Mouse (Mus musculus) lung, postnatal 0 days (tissue): ENCODE measurements at regions not wholly inside any gene's neighbourhood (a gene's known extent, or its start where the extent isn't known, plus 50 kb on each side); places are given as distances from the start of the nearest gene placed in this dataset.
A peak's percentile ranks its signal among the peaks of the same experiment; 100 is the strongest.

Experiments used
- ATAC-seq: fragments of 200-750 bp; cut with Nextera tagmentation; 2 replicates; pipeline ENCODE4 v1.8.0; 2017; ENCODE audit warnings: moderate library complexity
- DNase-seq: peaks from one replicate; pipeline ENCODE4 v3.0.0-alpha.2; 2016; ENCODE audit warnings: low spot score
- H3K27ac ChIP-seq: fragments of 300-500 bp; sonication (generic); 2 replicates; pipeline ENCODE4 v1.5.1; 2014; ENCODE audit warnings: antibody characterized with exemption, mild to moderate bottlenecking, low read length, mixed read lengths
- H3K27me3 ChIP-seq: fragments of 300-500 bp; sonication (generic); replicated peaks from 2 replicates; pipeline ENCODE4 v1.6.1; 2014; ENCODE audit warnings: low read length, mixed read lengths; ENCODE audit not compliant: insufficient read depth
- H3K36me3 ChIP-seq: fragments of 300-500 bp; sonication (generic); 2 replicates; pipeline ENCODE4 v1.6.1; 2014; ENCODE audit warnings: low read length, mixed read lengths; ENCODE audit not compliant: insufficient read depth
- H3K4me1 ChIP-seq: fragments of 300-500 bp; sonication (generic); 2 replicates; pipeline ENCODE4 v1.6.1; 2014; ENCODE audit warnings: antibody characterized with exemption, low read depth, low read length, mixed read lengths; ENCODE audit not compliant: insufficient read depth
- H3K4me2 ChIP-seq: fragments of 300-500 bp; sonication (generic); replicated peaks from 2 replicates; pipeline ENCODE4 v1.6.1; 2014; ENCODE audit warnings: low read depth, mild to moderate bottlenecking, low read length, moderate library complexity, mixed read lengths
- H3K4me3 ChIP-seq: fragments of 300-500 bp; sonication (generic); 2 replicates; pipeline ENCODE4 v1.5.1; 2014; ENCODE audit warnings: low read depth, low read length
- H3K9ac ChIP-seq: fragments of 300-500 bp; sonication (generic); replicated peaks from 2 replicates; pipeline ENCODE4 v1.6.1; 2014; ENCODE audit warnings: low read depth, mild to moderate bottlenecking
- H3K9me3 ChIP-seq: fragments of 300-500 bp; sonication (generic); 2 replicates; pipeline ENCODE4 v1.6.1; 2016; ENCODE audit warnings: low read length, mixed read lengths
- CTCF ChIP-seq: IDR thresholded peaks from 2 replicates; pipeline ENCODE4 v1.5.1; 2016; ENCODE audit warnings: antibody characterized with exemption, mild to moderate bottlenecking
- EP300 ChIP-seq: IDR thresholded peaks from 2 replicates; pipeline ENCODE4 v1.6.1; 2016; ENCODE audit warnings: antibody characterized with exemption, mild to moderate bottlenecking, control low read depth
- WGBS: fragments of 180-500 bp; shearing (Covaris S2); extraction: QIAGEN DNeasy Blood & Tissue Kit; methylation state at CpG from one replicate; pipeline ENCODE4 v1.1.7; 2014; 5-methylcytosine and 5-hydroxymethylcytosine counted together

DNA sequence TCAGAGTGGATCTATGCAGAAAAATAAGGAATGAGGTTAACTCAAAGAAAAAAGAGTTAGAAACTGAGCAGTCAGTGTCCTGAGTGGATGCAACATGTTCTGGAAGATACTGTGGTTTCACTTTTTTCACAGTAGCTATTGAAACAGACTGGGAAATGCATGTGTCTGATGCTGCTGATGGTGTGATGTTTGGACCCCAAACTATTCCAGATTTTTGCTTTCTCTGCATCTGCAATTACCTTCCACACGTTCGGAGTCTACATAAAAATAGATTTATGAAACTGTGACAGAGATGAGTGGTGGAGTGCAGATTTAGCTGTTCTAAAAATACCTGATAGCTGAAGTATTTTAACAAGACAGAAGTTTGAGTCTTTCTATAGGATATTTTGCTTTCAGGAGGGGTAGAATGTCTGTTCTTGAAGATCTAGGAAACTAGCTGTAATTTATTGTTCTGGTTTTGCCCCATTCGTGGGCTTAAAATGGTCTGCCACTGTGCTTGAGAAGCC is 545.3 kb downstream of the Stim2 start:
- Histone ChIP-seq H3K4me3 (no peak overlapping the region), H3K27ac (no peak overlapping the region), H3K4me1 (no peaks in the 10 kb centered on the region), H3K9ac (no peak overlapping the region), H3K36me3 (no peaks in the 10 kb centered on the region), H3K9me3 (no peaks in the 10 kb centered on the region), H3K27me3 (no peaks in the 10 kb centered on the region), H3K4me2 (no peak overlapping the region)
- 67% methylated on average over 3 of the region's 3 CpGs for WGBS
- TF ChIP-seq CTCF (no peak), EP300 (no peak)
- ATAC-seq (no peak), DNase-seq (no peak)

DNA sequence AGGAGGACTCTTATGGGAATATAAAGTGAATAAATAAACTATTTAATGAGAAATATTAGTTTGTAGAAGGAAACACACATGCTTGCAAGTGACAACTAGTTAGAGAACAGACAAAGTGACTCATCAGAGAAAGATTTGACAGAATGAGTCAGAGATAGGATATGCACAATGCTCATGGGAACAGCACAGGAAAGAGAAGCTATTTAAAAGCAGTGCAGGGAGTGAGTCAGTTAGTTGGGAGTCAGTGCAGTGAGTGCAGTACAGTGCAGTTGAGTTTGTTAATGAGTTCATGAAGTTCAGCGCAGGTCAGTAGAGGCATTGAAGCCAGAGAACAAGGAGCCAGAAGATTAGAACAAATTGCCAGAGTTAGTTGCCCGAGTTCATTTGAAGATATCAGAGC is 580.2 kb downstream of the Stim2 start:
- no peaks in the 10 kb centered on the region for H3K36me3 ChIP-seq
- H3K4me3 ChIP-seq, result no peak overlapping the region
- H3K27me3 ChIP-seq, result no peaks in the 10 kb centered on the region
- ATAC-seq (no peak), DNase-seq (no peak)
- TF ChIP-seq EP300, result no peak
- H3K4me2 ChIP-seq, result no peak overlapping the region
- no peak overlapping the region for H3K27ac ChIP-seq
- 71% methylated on average over 2 of the region's 2 CpGs for WGBS
- H3K9me3 ChIP-seq, result no peaks in the 10 kb centered on the region
- no peaks in the 10 kb centered on the region for H3K4me1 ChIP-seq
- H3K9ac ChIP-seq, result no peak overlapping the region

DNA sequence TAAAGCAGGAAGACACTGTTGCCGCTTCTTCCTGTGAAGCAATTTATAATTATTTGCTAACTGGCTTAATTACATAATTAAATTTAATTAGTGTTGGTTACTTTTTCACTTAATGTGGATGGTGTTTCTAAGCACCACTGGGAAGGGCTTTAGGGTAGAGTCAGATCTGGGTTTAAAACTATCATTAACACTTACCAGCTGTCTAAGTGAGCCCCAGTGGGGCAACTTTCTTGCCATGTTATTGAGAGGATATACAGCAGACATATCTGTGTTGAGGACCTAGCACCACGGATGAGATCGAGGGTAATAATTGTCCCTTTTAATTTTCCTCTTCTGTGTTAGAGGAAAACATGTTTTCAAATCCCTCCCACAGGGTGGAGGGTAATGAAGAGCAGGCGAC is 581.2 kb downstream of the Stim2 start:
- Histone ChIP-seq H3K9ac (no peak overlapping the region), H3K36me3 (no peaks in the 10 kb centered on the region), H3K4me3 (no peak overlapping the region), H3K27ac (no peak overlapping the region), H3K9me3 (no peaks in the 10 kb centered on the region), H3K4me1 (no peaks in the 10 kb centered on the region), H3K27me3 (no peaks in the 10 kb centered on the region), H3K4me2 (no peak overlapping the region)
- ATAC-seq, result no peak
- TF ChIP-seq EP300 (no peak), CTCF (no peak)
- no peak for DNase-seq
- 73% methylated on average over 4 of the region's 4 CpGs for WGBS

DNA sequence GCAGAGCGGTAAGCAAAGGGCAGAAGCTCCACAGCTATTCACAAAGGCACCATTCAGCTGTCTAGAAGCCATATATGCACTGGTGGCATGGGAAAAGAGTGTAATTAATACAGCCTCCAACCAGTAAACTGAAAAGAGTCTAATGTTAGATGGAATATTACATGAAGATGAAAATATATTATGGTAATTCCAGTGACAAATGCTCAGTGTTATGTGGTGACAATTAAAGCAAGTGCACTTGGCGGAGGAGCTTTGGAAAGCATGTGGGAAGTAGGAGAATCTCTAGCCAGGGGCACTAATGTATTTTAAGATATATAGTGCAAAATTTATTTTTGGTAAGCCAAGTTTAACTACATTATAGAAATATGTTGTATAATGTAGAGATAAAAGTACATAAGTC is 583.9 kb downstream of the Stim2 start:
- no peak for TF ChIP-seq CTCF
- TF ChIP-seq EP300, result no peak
- Histone ChIP-seq H3K4me3 (no peak overlapping the region), H3K27ac (no peak overlapping the region), H3K9ac (no peak overlapping the region), H3K27me3 (no peaks in the 10 kb centered on the region), H3K4me1 (no peaks in the 10 kb centered on the region), H3K9me3 (no peaks in the 10 kb centered on the region), H3K4me2 (no peak overlapping the region), H3K36me3 (no peaks in the 10 kb centered on the region)
- no peak for DNase-seq
- WGBS, result 83% methylated on average over 2 of the region's 2 CpGs
- no peak for ATAC-seq

DNA sequence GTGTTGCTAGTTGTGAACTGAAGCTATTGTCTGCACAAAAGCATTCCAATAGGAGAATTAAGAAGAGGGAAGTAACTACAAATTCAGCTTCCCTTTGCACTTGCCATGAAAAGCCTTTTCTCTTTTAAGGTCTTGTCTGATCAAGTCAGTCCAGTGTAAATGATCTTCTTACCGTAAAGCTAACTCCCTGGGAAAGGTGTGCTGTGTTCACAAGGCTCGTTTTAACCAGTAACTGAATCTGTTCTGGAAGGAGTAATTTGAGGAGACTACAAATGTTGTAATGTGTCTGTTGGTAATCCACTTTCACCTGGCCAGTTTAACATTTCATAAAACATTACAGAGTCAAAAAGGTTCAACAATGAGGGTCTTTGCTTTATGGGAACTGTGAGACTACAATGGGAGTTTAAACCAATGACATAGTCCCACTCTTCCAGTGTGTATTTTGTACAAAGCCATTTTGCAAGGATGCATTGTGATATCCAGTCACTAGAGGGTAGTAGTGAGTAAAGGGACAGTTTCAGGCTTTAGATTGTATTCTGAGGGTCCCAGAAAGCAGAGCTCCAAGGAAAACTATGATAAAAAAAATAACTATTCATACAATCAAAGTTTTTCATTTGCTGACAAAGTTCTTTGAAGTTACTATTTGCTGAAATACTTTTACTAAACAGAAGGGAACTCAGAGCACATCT is 590.2 kb downstream of the Stim2 start:
- 60% methylated on average over 2 of the region's 2 CpGs for WGBS
- TF ChIP-seq CTCF, result peak; percentile 56
- TF ChIP-seq EP300, result no peak

DNA sequence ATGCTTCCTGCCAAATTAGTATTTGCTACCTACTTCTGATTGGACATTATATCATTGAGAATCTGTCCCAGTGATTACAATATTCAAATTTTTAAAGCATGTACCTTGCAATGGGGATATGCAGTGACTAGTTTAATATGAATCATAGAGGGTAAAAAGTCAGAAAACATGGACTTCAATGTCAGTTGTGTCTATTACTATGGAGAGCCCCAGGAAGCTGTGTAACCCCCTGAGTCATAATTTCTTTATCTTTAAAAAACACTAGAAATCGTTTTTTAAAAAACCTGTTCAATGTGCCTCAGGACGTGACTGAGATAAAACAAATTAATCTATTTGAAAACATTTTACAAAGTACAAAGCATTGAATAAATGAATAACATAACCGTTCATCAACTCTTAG is 612.7 kb downstream of the Stim2 start:
- Histone ChIP-seq H3K36me3 (no peaks in the 10 kb centered on the region), H3K9ac (no peak overlapping the region), H3K27me3 (no peaks in the 10 kb centered on the region), H3K27ac (no peak overlapping the region), H3K4me2 (no peak overlapping the region), H3K4me1 (no peaks in the 10 kb centered on the region), H3K4me3 (no peak overlapping the region), H3K9me3 (no peaks in the 10 kb centered on the region)
- WGBS, result 72% methylated on average over 3 of the region's 3 CpGs
- TF ChIP-seq CTCF, result no peak
- no peak for TF ChIP-seq EP300
- DNase-seq (no peak), ATAC-seq (no peak)

More for the DNA sequence above, 590.2 kb downstream of the Stim2 start:
- DNase-seq (no peak), ATAC-seq (no peak)
- Histone ChIP-seq H3K27me3 (no peaks in the 10 kb centered on the region), H3K9me3 (no peaks in the 10 kb centered on the region), H3K4me3 (no peak overlapping the region), H3K9ac (no peak overlapping the region), H3K27ac (no peak overlapping the region), H3K4me2 (no peak overlapping the region), H3K4me1 (no peaks in the 10 kb centered on the region), H3K36me3 (no peaks in the 10 kb centered on the region)
